Mouse (Mus musculus) thymus, adult 2 months (tissue): ENCODE measurements at regions not wholly inside any gene's neighbourhood (a gene's known extent, or its start where the extent isn't known, plus 50 kb on each side); places are given as distances from the start of the nearest gene placed in this dataset.

Experiments used
- CTCF ChIP-seq: fragments of 200-500 bp; IDR thresholded peaks from 2 replicates; pipeline ENCODE4 v1.5.1; 2012; ENCODE audit warnings: mild to moderate bottlenecking, control low read depth, low read length, moderate library complexity, borderline replicate concordance; ENCODE audit not compliant: control insufficient read depth, poor library complexity, insufficient read depth; ENCODE audit errors: extremely low read depth
- POLR2A ChIP-seq: fragments of 200-500 bp; IDR thresholded peaks from 2 replicates; pipeline ENCODE4 v1.6.1; 2012; ENCODE audit warnings: mild to moderate bottlenecking, low read length, control low read depth, moderate library complexity; ENCODE audit not compliant: control insufficient read depth, poor library complexity, insufficient read depth; ENCODE audit errors: extremely low read depth

GRCm38 (mm10) chr7:135942826-135943225 is 226.7 kb upstream of the Mki67 start:
- no peak for TF ChIP-seq POLR2A
- TF ChIP-seq CTCF = no peak
